Mouse (Mus musculus) c-Kit-positive CD71-positive TER-119-positive erythroid progenitor cells, embryonic 14.5 days (primary cell): ENCODE measurements around the gene Dpep1.

Source experiments
- DNase-seq: peaks from one replicate; pipeline ENCODE4 v3.0.0-alpha.2; 2013; ENCODE audit warnings: low spot score

Dpep1 gene

DNA sequence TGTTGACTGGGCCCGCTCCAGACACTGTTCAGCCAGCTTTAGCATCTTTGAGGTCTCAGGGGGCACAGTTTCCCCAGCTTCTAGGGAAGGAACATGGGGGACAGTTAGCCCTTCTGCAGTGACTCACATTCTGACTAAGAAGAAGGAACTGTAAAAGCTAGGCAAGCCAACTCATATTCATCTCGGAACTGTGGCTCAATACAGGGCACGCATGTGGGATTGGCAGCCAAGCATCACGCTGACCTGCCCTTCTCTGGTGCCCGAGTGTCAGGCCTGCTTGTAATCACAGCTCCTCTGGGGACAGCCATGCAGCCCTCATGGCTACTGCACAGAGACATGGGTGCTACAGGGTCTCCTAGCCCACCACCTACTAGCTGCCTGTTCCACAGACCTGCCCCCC, 64.9 kb downstream of the Dpep1 start:
- no peak for DNase-seq
